Mouse (Mus musculus) bone marrow, adult 2 months (tissue): ENCODE data around the gene Tmem29. TPM values are rescaled to one million over a fixed set of nuclear protein-coding genes. Genes with fewer than 3 reads are reported as not detected.
"Not testable (repeated sequence)": the region's sequence is repeated elsewhere in the genome, so short reads cannot be mapped to it uniquely, and the experiment has no call there.

Source experiments
- H3K27ac ChIP-seq: fragments of 200-500 bp; 2 replicates; pipeline ENCODE4 v1.5.1; 2012; ENCODE audit warnings: low read depth, mild to moderate bottlenecking, control low read depth, inconsistent platforms, low read length; ENCODE audit not compliant: control insufficient read depth, poor library complexity, insufficient read depth
- H3K4me1 ChIP-seq: fragments of 200-500 bp; 2 replicates; pipeline ENCODE4 v1.6.1; 2011; ENCODE audit warnings: low read length; ENCODE audit not compliant: control insufficient read depth, insufficient read depth
- H3K4me3 ChIP-seq: fragments of 200-500 bp; replicated peaks from 2 replicates; pipeline ENCODE3; 2011; ENCODE audit warnings: mild to moderate bottlenecking, low read depth, low read length, control low read depth; ENCODE audit not compliant: control insufficient read depth
- CTCF ChIP-seq: fragments of 200-500 bp; IDR thresholded peaks from 2 replicates; pipeline ENCODE4 v1.5.1; 2011; ENCODE audit warnings: low read length, control low read depth; ENCODE audit not compliant: control insufficient read depth, insufficient read depth
- POLR2A ChIP-seq: fragments of 200-500 bp; IDR thresholded peaks from 2 replicates; pipeline ENCODE4 v1.6.1; 2011; ENCODE audit warnings: low read depth, mild to moderate bottlenecking, control low read depth, low read length, borderline replicate concordance; ENCODE audit not compliant: control insufficient read depth
- WGBS: fragments of 180-500 bp; shearing (Covaris S2); methylation state at CpG from one replicate; pipeline ENCODE4 v1.1.7; 2018; 5-methylcytosine and 5-hydroxymethylcytosine counted together
- polyA plus RNA-seq: library from polyadenylated mRNA; stranded (reverse); fragments of >200 nt; gene quantifications from 2 replicates; pipeline ENCODE4 v1.2.4, GENCODE M21; 2011; ENCODE audit warnings: low replicate concordance; ENCODE audit not compliant: missing spikeins, insufficient read depth, insufficient read length

Gene Tmem29
- 8.5 and 19.6 TPM in 2 replicates for polyA plus RNA-seq

- TF ChIP-seq POLR2A, result no peak
- peak; percentile 55 for TF ChIP-seq CTCF
- peak within 1 kb of the TSS; percentile 58 for H3K27ac ChIP-seq
- under 1% methylated on average over 30 of the region's 30 CpGs for WGBS
- H3K4me3 ChIP-seq, result peak within 1 kb of the TSS; percentile 84
- no peaks in the 10 kb centered on the region; the same call in 1 of the 2 replicates for H3K4me1 ChIP-seq
These were observed at the start of gene Tmem29 for GRCm38 (mm10) chrX:150458766-150459350. Gene Tmem29 (minus strand): TSS chrX:150459154.

DNA sequence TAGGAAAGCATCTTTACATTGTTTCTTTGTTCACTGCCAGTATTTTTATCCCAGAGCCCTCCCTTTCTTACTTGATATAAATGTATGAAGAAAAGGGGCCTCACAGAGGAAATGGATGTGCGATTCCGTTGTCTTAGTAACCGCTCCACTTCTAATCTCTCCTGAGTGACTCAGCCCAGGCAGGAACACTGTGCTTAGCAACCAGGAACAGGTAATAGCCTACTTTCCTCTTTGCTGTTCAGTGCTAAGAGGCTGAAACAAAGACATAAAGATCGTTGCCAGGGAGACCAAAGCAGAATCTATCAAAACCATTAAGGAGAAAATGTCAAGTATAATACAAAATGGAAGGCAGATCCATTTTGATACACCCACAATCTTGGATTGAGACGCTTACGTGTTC is 49.7 kb upstream of the Tmem29 start:
- no peak overlapping the region for H3K27ac ChIP-seq
- no peaks in the 10 kb centered on the region for H3K4me1 ChIP-seq
- H3K4me3 ChIP-seq, result no peak overlapping the region
- WGBS, result 72% methylated on average over 6 of the region's 6 CpGs
- TF ChIP-seq CTCF, result no peak
- no peak for TF ChIP-seq POLR2A

DNA sequence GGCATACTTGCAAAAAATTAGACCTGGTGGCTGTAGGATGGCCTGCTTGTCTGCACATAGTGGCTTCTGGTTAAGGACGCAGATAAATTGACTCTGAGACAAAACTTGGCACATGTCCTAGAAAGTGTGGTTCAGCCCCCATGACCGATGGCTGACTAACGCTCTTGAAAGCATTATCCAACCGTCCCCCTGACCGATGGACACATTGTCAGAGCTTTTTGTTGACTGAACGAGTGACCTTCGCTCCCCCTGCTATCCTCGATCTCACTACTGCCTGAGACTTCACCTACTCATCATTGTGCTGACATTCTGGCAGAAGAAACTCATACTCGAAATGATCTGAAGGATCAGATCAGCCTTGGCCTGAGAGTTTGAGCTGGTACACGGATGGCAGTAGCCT is 28.9 kb upstream of the Tmem29 start:
- WGBS, result 20% methylated on average over 1 of the region's 10 CpGs
- H3K27ac ChIP-seq, result not testable (repeated sequence)

GRCm38 (mm10) chrX:150486314-150487030 is 27.5 kb upstream of the Tmem29 start:
- not testable (repeated sequence) for H3K4me1 ChIP-seq, H3K27ac ChIP-seq, H3K4me3 ChIP-seq
- WGBS, result 33% methylated on average over 10 of the region's 22 CpGs

More for the DNA sequence above, 28.9 kb upstream of the Tmem29 start:
- H3K4me3 ChIP-seq, H3K4me1 ChIP-seq: not testable (repeated sequence)

DNA sequence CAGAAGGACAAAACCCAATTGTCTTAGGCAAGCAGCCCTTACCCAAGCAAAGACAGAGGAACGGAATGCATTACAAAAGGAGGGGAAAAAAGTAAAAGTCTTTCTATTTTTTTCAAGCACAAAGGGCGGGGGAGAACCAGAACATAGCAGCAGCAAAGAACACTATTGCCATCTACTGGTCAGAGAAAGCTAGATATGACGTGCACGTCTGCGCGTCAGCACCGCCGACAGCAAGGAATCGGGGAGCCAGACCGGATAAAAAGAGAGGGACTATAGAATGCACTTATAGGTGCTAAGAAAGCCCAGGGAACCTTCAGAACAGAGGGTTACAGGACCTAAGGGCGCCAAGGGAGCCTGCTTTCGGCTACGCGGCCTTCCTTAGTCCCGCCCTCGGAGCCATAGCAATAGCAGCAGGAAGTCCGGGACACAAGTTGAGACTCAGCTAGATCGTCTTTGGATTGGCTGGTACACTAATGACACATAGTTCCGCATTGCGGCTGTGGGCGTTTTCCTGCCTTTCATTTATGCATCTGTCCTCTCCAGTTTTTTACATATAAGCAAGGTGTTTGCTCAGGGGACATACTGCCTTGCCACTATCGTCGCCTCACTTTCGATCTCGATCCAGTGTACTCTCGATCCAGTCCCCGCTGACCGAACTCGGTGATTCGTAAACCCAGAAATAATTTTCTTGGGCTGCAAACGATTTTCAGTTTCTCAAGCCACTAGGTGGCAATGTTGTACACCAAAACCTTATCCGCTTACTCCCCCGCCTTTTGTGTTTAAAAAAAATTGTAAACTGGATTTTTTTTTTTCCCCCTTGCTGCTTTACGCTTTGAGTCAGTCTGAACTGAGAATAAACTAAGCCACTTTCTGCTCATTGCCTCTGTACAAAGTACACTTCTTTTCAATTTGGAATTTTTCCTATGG is 19.2 kb upstream of the Tmem29 start:
- H3K27ac ChIP-seq, result peak overlapping the region; percentile 98
- H3K4me1 ChIP-seq, result no peaks in the 10 kb centered on the region
- under 1% methylated on average over 34 of the region's 34 CpGs for WGBS
- peak overlapping the region; percentile 100 for H3K4me3 ChIP-seq
- TF ChIP-seq CTCF (peak; percentile 69), POLR2A (no peak)

DNA sequence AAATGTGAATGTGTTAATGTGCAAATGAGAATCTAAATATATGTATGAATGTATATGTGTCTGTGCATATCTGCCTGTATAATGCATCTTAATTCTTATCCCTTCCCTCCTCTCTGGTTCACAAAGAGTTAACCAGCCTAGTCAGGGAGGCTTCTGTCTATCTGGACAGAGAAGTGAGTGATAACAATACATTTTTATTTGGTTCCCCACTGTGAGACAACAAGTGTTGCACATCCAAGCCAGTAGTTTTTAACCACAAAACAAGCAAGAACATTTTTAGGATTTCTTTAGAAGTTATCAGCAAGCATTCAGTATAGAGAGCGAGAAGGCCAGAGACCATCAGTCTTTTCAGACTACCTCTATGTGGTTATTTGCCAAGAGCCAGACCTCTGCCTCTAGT is 12.5 kb upstream of the Tmem29 start:
- WGBS, result 71% methylated on average over 1 of the region's 1 CpGs
- TF ChIP-seq POLR2A (no peak), CTCF (no peak)
- no peak overlapping the region for H3K4me3 ChIP-seq

DNA sequence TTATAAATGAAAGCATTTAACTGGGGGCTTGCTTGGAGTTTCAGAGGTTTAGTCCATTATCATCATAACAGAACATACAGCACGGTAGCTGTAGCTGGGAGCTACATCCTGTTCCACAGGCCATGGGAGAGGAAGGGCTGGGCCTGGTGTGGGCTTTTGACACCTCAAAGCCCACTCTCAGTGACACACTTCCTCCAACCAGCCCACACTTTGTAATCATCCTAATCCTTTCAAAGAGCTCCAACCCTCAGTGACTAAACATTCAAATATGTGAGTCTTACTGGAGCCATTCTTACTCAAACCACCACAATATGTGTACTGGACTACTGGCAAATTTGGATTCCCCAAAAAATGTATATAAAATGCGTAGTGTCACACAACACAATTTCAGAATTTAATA is 9.3 kb upstream of the Tmem29 start:
- Histone ChIP-seq H3K27ac (no peak overlapping the region), H3K4me3 (no peak overlapping the region), H3K4me1 (no peaks in the 10 kb centered on the region)
- TF ChIP-seq CTCF (no peak), POLR2A (no peak)
- WGBS, result 58% methylated on average over 2 of the region's 2 CpGs

More for the DNA sequence above, 12.5 kb upstream of the Tmem29 start:
- no peaks in the 10 kb centered on the region for H3K4me1 ChIP-seq
- H3K27ac ChIP-seq, result no peak overlapping the region

GRCm38 (mm10) chrX:150466817-150467216 is 7.9 kb upstream of the Tmem29 start:
- not testable (repeated sequence) for H3K4me3 ChIP-seq, H3K4me1 ChIP-seq, H3K27ac ChIP-seq
- 63% methylated on average over 8 of the region's 8 CpGs for WGBS
